Mouse (Mus musculus) neural tube, embryonic 10.5 days (tissue): ENCODE measurements around the gene Has3.
"Not testable (repeated sequence)": the region's sequence is repeated elsewhere in the genome, so short reads cannot be mapped to it uniquely, and the experiment has no call there.

Source experiments
- DNase-seq: peaks from one replicate; pipeline ENCODE4 v3.0.0-alpha.2; 2017; ENCODE audit warnings: low spot score; ENCODE audit errors: extremely low spot score

The Has3 gene

GRCm38 (mm10) chr8:106870051-106870450 is at the start of gene Has3:
TSS of gene Has3 (plus strand) at chr8:106870242.
- peak; percentile 42 for DNase-seq

- no peak for DNase-seq
Measured at GRCm38 (mm10) chr8:106820553-106821515, 49.2 kb upstream of the Has3 start.

GRCm38 (mm10) chr8:106828921-106829320 is 41.1 kb upstream of the Has3 start:
- no peak for DNase-seq

GRCm38 (mm10) chr8:106829526-106830045 is 40.5 kb upstream of the Has3 start:
- DNase-seq: no peak

DNA sequence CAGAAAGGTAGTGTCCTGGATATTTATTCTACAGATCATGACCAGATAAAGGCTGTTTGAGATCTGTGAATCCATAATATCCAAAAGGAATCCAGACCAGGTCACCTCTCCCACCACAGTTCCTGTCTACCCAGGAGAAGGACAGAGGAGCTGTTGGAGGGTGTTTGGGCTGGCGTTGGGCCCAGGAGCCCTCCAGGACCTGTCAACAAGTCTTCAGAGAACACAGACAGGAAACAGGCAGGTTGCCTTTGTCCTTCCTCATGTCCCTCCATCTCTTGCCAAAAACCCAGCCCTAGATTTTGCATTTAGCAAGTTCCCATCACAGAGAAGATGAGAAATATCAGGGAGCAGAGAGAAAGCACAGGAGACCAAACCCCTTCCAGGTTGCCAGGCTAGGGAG is 35.1 kb upstream of the Has3 start:
- DNase-seq: no peak

- DNase-seq: no peak
Measured at GRCm38 (mm10) chr8:106836525-106836924, 33.5 kb upstream of the Has3 start.

GRCm38 (mm10) chr8:106838803-106839202 is 31.2 kb upstream of the Has3 start:
- no peak for DNase-seq

GRCm38 (mm10) chr8:106839209-106840001 is 30.6 kb upstream of the Has3 start:
- no peak for DNase-seq

- no peak for DNase-seq
Measured at GRCm38 (mm10) chr8:106850034-106850433, 20.0 kb upstream of the Has3 start.

DNA sequence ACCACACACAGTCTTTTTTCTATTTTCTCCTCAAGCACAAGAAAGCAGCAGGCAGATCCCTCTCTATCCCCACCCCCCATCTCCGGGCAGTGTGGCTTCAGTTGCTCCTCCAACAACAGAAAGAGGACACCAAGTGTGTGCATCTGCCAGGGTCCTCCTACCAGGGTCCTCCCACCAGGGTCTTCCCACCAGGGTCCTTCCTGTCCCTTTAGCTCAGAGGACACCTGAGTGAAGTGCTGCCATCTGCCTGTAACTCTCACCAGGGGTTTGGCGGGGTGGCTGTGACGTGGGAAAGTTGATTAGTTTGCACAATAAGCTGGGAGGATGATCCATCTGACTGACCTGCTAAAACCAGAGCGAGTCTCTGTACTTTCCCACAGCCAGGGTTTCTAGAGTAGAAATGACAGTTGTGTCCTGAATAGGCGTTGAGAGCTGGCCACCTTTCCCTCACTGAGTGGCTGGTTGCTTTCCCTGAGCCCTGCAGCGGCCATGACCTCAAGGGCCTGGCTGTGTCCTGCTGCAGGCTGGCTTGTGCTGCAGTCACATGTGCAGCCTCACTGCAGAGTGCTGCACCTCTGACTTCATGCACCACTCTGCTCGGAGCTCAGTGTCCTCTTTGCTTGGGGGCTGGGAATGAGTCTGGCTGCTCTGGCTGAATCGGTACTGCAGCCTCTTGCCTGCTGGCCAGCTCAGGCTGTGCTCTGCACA is 15.4 kb upstream of the Has3 start:
- DNase-seq: no peak

DNA sequence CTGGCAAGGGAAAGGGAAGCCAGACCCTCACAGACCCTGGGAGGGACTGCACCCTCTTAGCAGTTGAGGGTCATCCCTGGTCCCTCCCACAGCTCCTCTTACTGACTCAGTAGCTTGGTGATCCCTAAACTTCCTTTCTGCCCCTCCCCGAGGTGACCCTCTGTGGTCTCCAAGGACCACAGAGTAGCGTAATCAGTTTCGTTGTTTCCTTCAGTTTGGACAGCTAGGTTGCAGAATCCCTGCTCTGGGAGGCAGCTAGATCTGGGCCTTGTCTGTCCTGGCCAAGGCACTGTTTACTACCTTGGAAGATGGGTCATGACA is 14.8 kb upstream of the Has3 start:
- no peak for DNase-seq

DNA sequence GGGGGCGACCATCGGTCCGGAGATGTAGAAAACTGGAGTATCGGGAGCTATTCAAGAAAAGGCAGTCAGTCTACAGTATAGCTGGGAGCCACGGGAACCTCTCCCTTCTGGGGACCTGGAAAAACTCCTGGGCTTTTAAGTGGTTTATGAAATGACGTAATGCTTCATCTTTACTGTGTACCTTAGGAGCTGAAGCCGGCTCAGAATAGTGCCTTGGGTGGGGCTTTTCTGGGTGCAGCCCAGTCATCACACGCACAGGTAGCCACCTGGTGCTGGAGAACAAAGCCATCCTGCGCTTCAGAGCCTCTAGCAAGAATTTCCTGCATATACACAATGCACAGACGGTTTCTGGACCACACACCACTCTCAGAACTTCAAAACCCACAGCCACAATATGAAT is 7.2 kb upstream of the Has3 start:
- no peak for DNase-seq

- no peak for DNase-seq
Measured at GRCm38 (mm10) chr8:106865354-106865753, 4.7 kb upstream of the Has3 start.

DNA sequence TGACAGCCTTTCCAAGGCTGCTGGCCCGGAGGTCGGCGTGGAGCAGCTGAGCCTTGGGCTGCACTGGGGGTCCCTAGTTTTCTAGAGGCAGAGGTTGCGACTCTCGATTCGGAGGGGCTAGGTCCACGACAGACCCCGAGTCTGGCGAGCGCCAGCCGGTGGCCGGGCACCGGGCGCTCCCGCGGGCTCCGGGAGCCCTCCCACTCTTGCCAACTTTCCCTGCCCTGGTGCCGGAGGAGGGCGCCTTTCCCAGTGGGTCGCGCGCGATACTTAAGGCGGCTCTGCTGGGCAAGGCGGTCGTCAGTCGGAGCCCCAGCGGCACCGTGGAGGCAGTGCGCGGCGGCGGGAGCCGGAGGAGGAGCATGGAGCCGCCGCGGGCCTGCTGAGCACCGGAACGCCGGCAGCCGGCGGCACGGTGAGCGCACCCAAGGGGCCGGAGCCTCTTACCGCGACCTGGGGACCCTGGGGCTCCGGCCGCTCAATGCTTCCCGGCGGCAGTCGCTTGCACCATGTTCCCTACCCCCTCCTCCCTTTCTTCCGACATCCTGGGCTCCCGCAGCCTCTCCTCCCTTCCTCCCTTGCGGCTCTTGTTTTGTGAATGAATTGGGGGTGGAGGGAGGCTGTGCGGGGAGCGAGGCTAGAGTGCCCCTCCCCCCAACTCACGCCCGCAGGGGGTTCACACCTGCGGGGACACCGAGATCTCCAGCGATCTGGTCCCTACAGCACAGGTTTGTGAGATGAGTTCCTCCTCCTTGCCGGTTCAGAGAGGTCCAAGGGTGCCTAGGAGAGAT is 690 bp downstream of the Has3 start:
- DNase-seq: peak; percentile 68

GRCm38 (mm10) chr8:106871328-106871926 is 1.4 kb downstream of the Has3 start:
- DNase-seq: peak; percentile 30

- DNase-seq: peak; percentile 74
Measured at GRCm38 (mm10) chr8:106871931-106872371, 1.9 kb downstream of the Has3 start.

- no peak for DNase-seq
Measured at GRCm38 (mm10) chr8:106872454-106873034, 2.5 kb downstream of the Has3 start.

- DNase-seq: no peak
Measured at GRCm38 (mm10) chr8:106880121-106880707, 10.2 kb downstream of the Has3 start.

DNA sequence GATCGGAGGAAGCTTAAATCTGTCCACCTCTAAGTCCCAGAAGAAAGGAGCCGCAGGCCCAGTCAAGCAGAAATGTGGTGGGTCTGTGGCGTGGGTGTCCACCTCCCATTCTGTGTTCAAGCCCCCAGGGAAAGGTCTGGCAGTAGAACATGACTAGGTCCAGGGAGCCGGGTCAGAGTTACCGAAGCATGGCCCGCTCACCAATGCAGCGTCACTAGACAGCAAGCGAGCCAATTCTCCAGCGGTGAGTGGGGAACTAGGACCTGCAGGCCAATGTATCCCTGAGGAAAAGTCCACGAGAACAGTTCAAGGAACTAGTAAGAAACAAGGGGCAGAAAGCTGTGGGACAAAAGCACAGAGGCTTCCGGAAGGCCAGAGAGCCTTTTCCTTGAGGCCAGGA is 14.1 kb downstream of the Has3 start:
- not testable (repeated sequence) for DNase-seq
